In the genomic region with DNA sequence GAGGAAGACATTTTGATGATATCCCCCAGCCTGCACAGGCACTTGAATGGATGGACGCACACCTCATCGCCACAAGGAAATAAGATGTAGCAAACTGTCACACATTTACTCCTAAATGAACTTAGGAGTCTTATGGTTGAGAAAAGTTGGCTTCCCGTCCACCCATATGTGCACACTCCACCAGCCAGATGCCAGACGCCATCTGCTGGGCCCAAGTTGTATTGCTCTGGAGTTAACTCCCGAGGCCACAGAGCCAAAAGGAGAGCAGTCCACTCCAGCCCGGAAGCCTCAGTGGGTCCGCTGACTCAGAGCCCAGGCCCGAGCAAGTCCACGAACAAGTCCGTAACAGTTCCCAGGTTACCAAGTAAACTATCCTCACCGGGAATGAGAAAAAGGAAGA, we compare ENCODE assay signal across 8 mouse cellular contexts.
DNase-seq lines count a peak whose midpoint lies in the region; ATAC-seq and TF ChIP-seq lines count a peak whose summit lies in the region.

No protein-coding gene starts in this region.

- H3K9me3 ChIP-seq in hindbrain, embryonic 10.5 days = no peaks in the 10 kb centered on the region
- H3K9me3 ChIP-seq in hindbrain, embryonic 12.5 days (replicated peaks) = no peaks in the 10 kb centered on the region
- no peaks in the 10 kb centered on the region for H3K9me3 ChIP-seq in midbrain, embryonic 14.5 days (ENCODE audit: control insufficient read depth, low read length)

- H3K9ac ChIP-seq in hindbrain, embryonic 12.5 days = no peak overlapping the region
- no peak overlapping the region for H3K9ac ChIP-seq in midbrain, embryonic 14.5 days (replicated peaks; ENCODE audit: low read length)

- intact Hi-C loops in left cerebral cortex, postnatal 4 days (cut with DNase I) = loop anchor here (10.0 kb wide), 2 partner anchors 127 to 457 kb away; no protein-coding TSS in a partner anchor

- DNase-seq in hindbrain, embryonic 10.5 days (ENCODE audit: low spot score) = peak; percentile 80
- peak; percentile 87 for DNase-seq in embryo, embryonic 11 days
- DNase-seq in gonadal fat pad, adult 2 months (ENCODE audit: low read depth) = peak; percentile 5
- DNase-seq in kidney, adult 2 months = peak; percentile 80
- peak; percentile 81 for DNase-seq in left cerebral cortex, postnatal 4 days
- DNase-seq in midbrain, embryonic 14.5 days = peak; percentile 87
- peak; percentile 63 to 85 for DNase-seq in spleen, postnatal 4 days (ENCODE audit: low spot score in 2 of 2)

- 0 out of 2 replicates have a peak, but pooled peaks cover 4% of the 10 kb centered on the region for H3K27me3 ChIP-seq in hindbrain, embryonic 10.5 days (ENCODE audit: insufficient read depth, poor library complexity, severe bottlenecking)
- peaks cover 5% of the 10 kb centered on the region for H3K27me3 ChIP-seq in hindbrain, embryonic 12.5 days
- H3K27me3 ChIP-seq in kidney, adult 2 months (replicated peaks; ENCODE audit: control insufficient read depth, insufficient read depth, low read length) = no peaks in the 10 kb centered on the region
- H3K27me3 ChIP-seq in midbrain, embryonic 14.5 days (ENCODE audit: control insufficient read depth, insufficient read depth, low read length) = no peaks in the 10 kb centered on the region

- ATAC-seq in hindbrain, embryonic 12.5 days (ENCODE audit: low FRiP score) = no peak
- ATAC-seq in midbrain, embryonic 14.5 days (ENCODE audit: low FRiP score, low TSS enrichment) = no peak; the same call in 1 of the 2 replicates

- 35% methylated on average over 11 of the region's 11 CpGs for WGBS in hindbrain, embryonic 10.5 days
- WGBS in hindbrain, embryonic 12.5 days = 30% methylated on average over 11 of the region's 11 CpGs
- 5% methylated on average over 11 of the region's 11 CpGs for WGBS in kidney, adult 2 months
- 29% methylated on average over 11 of the region's 11 CpGs for WGBS in midbrain, embryonic 14.5 days

- H3K4me3 ChIP-seq in hindbrain, embryonic 10.5 days = no peak overlapping the region
- no peak overlapping the region for H3K4me3 ChIP-seq in hindbrain, embryonic 12.5 days
- H3K4me3 ChIP-seq in kidney, adult 2 months (ENCODE audit: insufficient read depth, low read depth, low read length) = no peak overlapping the region
- H3K4me3 ChIP-seq in midbrain, embryonic 14.5 days (replicated peaks; ENCODE audit: low read depth, low read length) = no peak overlapping the region

- no peaks in the 10 kb centered on the region for H3K36me3 ChIP-seq in hindbrain, embryonic 10.5 days
- H3K36me3 ChIP-seq in hindbrain, embryonic 12.5 days = no peaks in the 10 kb centered on the region
- H3K36me3 ChIP-seq in kidney, adult 2 months (ENCODE audit: control insufficient read depth, insufficient read depth, low read length) = no peaks in the 10 kb centered on the region
- no peaks in the 10 kb centered on the region for H3K36me3 ChIP-seq in midbrain, embryonic 14.5 days (ENCODE audit: control insufficient read depth, insufficient read depth, low read length)

- TF ChIP-seq POLR2A in kidney, adult 2 months (IDR thresholded peaks at IDR 0.05; ENCODE audit: low read depth, low read length) = no peak

- TF ChIP-seq CTCF in kidney, adult 2 months (conservative IDR thresholded peaks at IDR 0.05; ENCODE audit: insufficient read depth, insufficient read length, low read depth, low read length) = peak; percentile 86

- H3K27ac ChIP-seq in hindbrain, embryonic 10.5 days = no peak overlapping the region
- no peak overlapping the region for H3K27ac ChIP-seq in hindbrain, embryonic 12.5 days
- H3K27ac ChIP-seq in kidney, adult 2 months (ENCODE audit: insufficient read depth, low read depth, low read length) = no peak overlapping the region
- H3K27ac ChIP-seq in midbrain, embryonic 14.5 days (replicated peaks; ENCODE audit: low read depth, low read length) = no peak overlapping the region

- H3K4me2 ChIP-seq in hindbrain, embryonic 12.5 days (replicated peaks) = no peak overlapping the region
- no peak overlapping the region for H3K4me2 ChIP-seq in midbrain, embryonic 14.5 days (ENCODE audit: low read length)

- peaks cover 25% of the 10 kb centered on the region for H3K4me1 ChIP-seq in hindbrain, embryonic 10.5 days (replicated peaks)
- H3K4me1 ChIP-seq in hindbrain, embryonic 12.5 days = peaks cover 15% of the 10 kb centered on the region
- no peaks in the 10 kb centered on the region for H3K4me1 ChIP-seq in kidney, adult 2 months (ENCODE audit: control insufficient read depth, insufficient read depth, low read length)
- peaks cover 6% of the 10 kb centered on the region; the same call in 1 of the 2 replicates for H3K4me1 ChIP-seq in midbrain, embryonic 14.5 days (ENCODE audit: control insufficient read depth, insufficient read depth, low read length)

Comparison
In these comparisons a context has a peak if more than half of its experiments do, and no peak if none do; other contexts are left out.
1. DNase-seq: peak in every context shown above with its lines; median percentile 87 in embryo, embryonic 11 days; 87 in midbrain, embryonic 14.5 days; 81 in left cerebral cortex, postnatal 4 days; 80 in hindbrain, embryonic 10.5 days; 80 in kidney, adult 2 months; 74 in spleen, postnatal 4 days; 5 in gonadal fat pad, adult 2 months.